Mouse (Mus musculus) cerebellum, adult 2 months (tissue): Measurements from ENCODE around the gene Wbp2nl. TPM values are rescaled to one million over a fixed set of nuclear protein-coding genes. Genes with fewer than 3 reads are reported as not detected.
A peak's percentile ranks its signal among the peaks of the same experiment; 100 is the strongest.

ENCODE experiments used
- DNase-seq, 2 experiments: peaks; one replicate each; pipeline ENCODE4 v3.0.0; 2021
- H3K27ac ChIP-seq: fragments of 200-500 bp; 2 replicates; pipeline ENCODE4 v1.5.1; 2012; ENCODE audit warnings: low read length, control low read depth, inconsistent platforms; ENCODE audit not compliant: insufficient read depth
- H3K27me3 ChIP-seq: fragments of 200-500 bp; 2 replicates; pipeline ENCODE4 v1.6.1; 2012; ENCODE audit warnings: inconsistent platforms, mild to moderate bottlenecking, low read length, moderate library complexity; ENCODE audit not compliant: control insufficient read depth, insufficient read depth
- H3K4me1 ChIP-seq: fragments of 200-500 bp; 2 replicates; pipeline ENCODE4 v1.6.1; 2011; ENCODE audit warnings: low read length; ENCODE audit not compliant: control insufficient read depth, insufficient read depth
- H3K4me3 ChIP-seq: fragments of 200-500 bp; replicated peaks from 2 replicates; pipeline ENCODE3; 2011; ENCODE audit warnings: mild to moderate bottlenecking, low read depth, low read length, control low read depth; ENCODE audit not compliant: insufficient read depth
- CTCF ChIP-seq: fragments of 200-500 bp; IDR thresholded peaks from 2 replicates; pipeline ENCODE4 v1.5.1; 2011; ENCODE audit warnings: low read depth, mild to moderate bottlenecking, control low read depth, low read length, moderate library complexity, borderline replicate concordance; ENCODE audit not compliant: insufficient read depth
- POLR2A ChIP-seq: fragments of 200-500 bp; IDR thresholded peaks from 2 replicates; pipeline ENCODE4 v1.6.1; 2011; ENCODE audit warnings: low read length, control low read depth, borderline replicate concordance; ENCODE audit not compliant: insufficient read depth
- WGBS: fragments of 180-500 bp; shearing (Covaris S2); methylation state at CpG from one replicate; pipeline ENCODE4 v1.1.7; 2018; 5-methylcytosine and 5-hydroxymethylcytosine counted together
- polyA plus RNA-seq: library from polyadenylated mRNA; depleted of rRNA; stranded (reverse); fragments of >200 nt; gene quantifications from 2 replicates; pipeline ENCODE4 v1.2.3, GENCODE M21; 2012

Wbp2nl gene
- polyA plus RNA-seq, 1 experiment = not detected

DNA sequence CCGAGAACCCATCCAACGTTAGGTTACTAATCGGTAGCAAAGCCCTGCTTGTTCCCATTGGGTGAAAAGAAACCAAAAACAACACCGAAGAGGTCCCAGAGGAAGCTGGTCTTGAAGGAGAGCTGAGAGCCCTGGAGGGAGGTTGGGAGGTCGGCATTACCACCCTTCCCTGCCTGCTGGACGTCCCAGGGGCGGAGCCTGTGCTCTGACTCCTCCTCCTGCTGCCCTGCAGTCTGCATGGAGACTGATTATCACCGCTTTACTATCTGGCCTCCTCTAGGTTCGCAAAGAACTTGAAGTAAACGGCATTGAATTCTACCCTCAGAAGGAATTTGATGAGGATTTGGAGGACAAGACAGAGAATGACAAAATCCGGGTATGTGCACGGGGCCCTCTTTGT, 12.6 kb upstream of the Wbp2nl start:
- 73% methylated on average over 12 of the region's 12 CpGs for WGBS
- H3K4me1 ChIP-seq = peaks cover 15% of the 10 kb centered on the region
- no peak for TF ChIP-seq POLR2A
- no peak for TF ChIP-seq CTCF
- no peak overlapping the region for H3K27ac ChIP-seq
- no peaks in the 10 kb centered on the region for H3K27me3 ChIP-seq
- DNase-seq = no peak
- no peak overlapping the region for H3K4me3 ChIP-seq

DNA sequence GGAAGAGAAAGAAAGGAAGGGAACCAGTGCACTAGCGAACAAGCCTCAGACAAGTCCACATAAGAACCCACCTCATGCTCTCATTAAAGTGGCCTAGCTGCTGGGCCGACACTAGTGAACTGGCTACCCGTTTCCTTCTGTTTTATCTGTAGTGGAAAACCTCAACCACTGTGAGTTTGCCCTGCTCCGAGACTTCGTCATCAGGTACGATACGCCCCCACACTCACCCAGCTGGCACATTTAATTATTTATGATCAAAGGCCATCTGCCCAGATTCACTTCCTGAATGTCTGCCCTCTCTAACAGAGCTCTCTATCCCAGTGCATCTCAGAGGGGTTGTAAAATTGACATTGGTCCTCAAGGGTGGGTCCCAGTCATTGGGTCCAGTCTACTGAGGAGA, 8.5 kb upstream of the Wbp2nl start:
- 44% methylated on average over 7 of the region's 7 CpGs for WGBS
- no peak overlapping the region for H3K27ac ChIP-seq
- DNase-seq = no peak
- H3K4me1 ChIP-seq = peaks cover 14% of the 10 kb centered on the region
- TF ChIP-seq CTCF = no peak
- no peak for TF ChIP-seq POLR2A
- no peak overlapping the region for H3K4me3 ChIP-seq
- H3K27me3 ChIP-seq = no peaks in the 10 kb centered on the region

DNA sequence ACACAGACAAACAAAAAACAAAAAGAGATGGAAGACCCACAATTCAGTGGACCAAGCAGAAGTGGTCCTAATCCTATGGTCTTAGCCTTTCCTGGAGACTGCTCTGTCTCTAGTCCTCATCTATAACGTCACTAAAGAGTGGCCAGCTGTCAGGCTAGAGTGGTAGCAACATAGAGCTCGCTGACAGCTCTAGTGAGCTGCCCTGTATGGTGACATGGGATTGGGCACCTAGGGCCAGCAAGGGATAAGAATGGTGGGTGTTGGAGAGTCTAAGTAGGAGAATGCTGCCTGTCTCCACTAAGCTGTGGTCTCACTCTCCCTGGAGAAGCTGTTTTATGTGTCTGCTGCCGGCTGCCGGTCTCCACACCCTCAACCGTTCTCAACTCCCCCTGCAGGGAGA, 5.9 kb upstream of the Wbp2nl start:
- Histone ChIP-seq H3K27ac (no peak overlapping the region), H3K27me3 (no peaks in the 10 kb centered on the region), H3K4me3 (no peak overlapping the region), H3K4me1 (peaks cover 10% of the 10 kb centered on the region)
- TF ChIP-seq CTCF (no peak), POLR2A (no peak)
- 15% methylated on average over 5 of the region's 5 CpGs for WGBS
- DNase-seq = no peak

DNA sequence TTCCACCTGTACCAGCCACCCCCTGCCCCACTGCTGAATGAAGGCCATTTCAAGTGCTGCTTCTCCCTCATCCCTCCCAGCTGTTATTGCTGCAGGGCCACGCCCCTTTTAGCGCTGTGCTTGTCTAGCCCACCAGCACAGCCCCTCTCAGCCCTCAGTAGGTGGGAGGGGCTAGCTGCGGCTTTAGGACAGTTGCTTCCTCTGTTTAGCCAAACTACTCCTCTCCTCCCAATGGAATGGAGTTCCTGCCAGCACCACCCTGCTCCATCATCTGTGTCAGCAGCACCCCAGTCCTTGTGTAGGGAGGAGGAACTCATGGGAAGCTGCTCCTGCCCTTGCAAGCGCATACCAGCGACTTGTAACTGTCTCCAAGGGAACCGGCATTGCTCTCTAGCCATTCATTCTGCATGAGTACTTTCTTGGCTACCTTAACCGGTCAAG, 5.5 kb upstream of the Wbp2nl start:
- DNase-seq = peak in 1 of 2 experiments; percentile 32
- H3K27me3 ChIP-seq = no peaks in the 10 kb centered on the region
- TF ChIP-seq CTCF = no peak
- no peak for TF ChIP-seq POLR2A
- 12% methylated on average over 7 of the region's 7 CpGs for WGBS
- H3K27ac ChIP-seq = no peak overlapping the region
- H3K4me3 ChIP-seq = no peak overlapping the region
- H3K4me1 ChIP-seq = peaks cover 10% of the 10 kb centered on the region

DNA sequence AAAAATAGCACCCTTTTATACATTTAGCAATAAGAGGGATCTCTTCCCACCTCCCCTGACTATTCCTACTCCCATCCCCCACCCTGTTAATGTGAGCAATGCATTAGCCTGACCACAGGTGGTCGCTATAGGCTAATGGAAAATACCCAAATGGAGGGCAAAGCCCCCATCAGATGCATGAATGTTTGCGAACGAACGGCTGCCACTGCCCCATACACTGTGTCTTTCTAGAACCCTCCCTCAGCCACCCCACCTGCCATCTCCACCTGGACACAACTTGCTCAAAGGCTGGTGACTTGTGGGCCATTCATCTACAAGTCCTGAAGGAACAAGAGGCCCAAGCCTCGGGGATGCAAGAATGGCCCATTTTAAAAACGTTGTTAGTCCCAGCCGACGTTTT, 4.7 kb upstream of the Wbp2nl start:
- 7% methylated on average over 8 of the region's 8 CpGs for WGBS
- DNase-seq = peak; percentile 27 to 34
- TF ChIP-seq CTCF (peak; percentile 43; the same call in 1 of the 2 replicates), POLR2A (0 out of 2 replicates have a peak, but pooled peaks have one; percentile 14)

DNA sequence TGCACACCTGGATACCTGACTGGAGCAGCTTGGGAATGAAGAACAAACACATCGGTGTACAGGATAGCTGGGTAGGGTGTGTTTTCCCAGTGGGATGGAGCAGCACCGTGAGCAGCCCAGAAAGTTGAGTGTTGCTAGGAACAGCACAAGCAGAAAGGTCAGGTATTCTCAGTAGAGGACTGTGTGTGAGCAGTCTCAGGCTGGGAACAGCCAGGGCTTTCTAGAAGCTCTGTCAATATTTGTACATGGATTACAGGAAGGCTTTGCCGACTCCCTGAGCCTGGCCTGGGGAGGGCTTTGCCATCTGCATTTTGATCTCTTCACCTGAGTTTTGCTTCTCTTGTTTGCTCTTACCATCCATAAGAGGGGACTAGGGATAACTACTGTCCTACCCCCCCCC, 8.4 kb downstream of the Wbp2nl start:
- Histone ChIP-seq H3K4me1 (no peaks in the 10 kb centered on the region), H3K27ac (no peak overlapping the region), H3K27me3 (no peaks in the 10 kb centered on the region; the same call in 1 of the 2 replicates), H3K4me3 (no peak overlapping the region)
- DNase-seq = no peak
- 86% methylated on average over 3 of the region's 3 CpGs for WGBS
- no peak for TF ChIP-seq POLR2A
- TF ChIP-seq CTCF = no peak

More for the DNA sequence above, 4.7 kb upstream of the Wbp2nl start:
- Histone ChIP-seq H3K4me1 (peaks cover 10% of the 10 kb centered on the region), H3K27ac (no peak overlapping the region), H3K4me3 (no peak overlapping the region), H3K27me3 (no peaks in the 10 kb centered on the region)

DNA sequence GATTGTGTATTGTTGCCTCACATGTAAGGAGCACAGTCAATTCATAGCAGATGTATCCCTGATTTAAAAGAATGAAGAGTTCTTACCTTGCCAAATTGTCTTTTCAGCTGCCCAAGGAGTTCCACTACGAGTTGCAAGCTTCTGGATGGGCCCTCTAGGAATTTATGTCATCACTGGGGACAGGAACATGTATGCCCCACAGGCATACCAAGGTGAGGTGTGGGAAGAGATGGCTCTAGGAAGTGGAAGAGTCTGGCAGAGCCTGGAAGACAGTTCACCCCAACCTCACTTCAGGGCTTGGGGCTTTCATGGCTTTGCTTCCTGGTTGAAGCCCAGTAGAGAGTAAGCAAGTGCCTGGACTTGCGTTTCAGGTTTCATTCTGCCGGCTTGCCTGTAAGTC, 9.7 kb downstream of the Wbp2nl start:
- H3K4me3 ChIP-seq = no peak overlapping the region
- TF ChIP-seq POLR2A (no peak), CTCF (no peak)
- no peak overlapping the region for H3K27ac ChIP-seq
- H3K27me3 ChIP-seq = no peaks in the 10 kb centered on the region; the same call in 1 of the 2 replicates
- no peaks in the 10 kb centered on the region for H3K4me1 ChIP-seq
- 79% methylated on average over 3 of the region's 3 CpGs for WGBS
- no peak for DNase-seq

DNA sequence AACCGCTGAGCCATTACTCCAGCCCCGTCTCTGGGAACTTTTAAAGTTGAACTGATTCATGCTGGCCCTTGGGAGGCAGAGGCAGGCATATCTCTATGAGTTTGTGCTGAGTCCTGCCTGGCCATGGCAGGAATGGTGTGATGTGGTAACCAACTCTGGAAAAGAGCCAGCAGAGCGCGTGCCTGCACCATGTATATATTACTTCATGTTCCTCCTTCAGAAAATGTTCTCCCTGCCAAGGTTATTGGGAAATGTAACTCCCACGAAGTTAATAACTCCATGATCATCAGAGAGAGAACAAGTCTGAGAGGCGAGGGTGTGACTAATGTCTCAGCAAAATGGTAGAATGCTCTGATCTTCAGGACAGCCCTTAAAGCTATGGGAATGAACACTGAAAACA, 19.1 kb downstream of the Wbp2nl start:
- Histone ChIP-seq H3K27me3 (no peaks in the 10 kb centered on the region; the same call in 1 of the 2 replicates), H3K4me1 (peaks cover 5% of the 10 kb centered on the region), H3K27ac (no peak overlapping the region), H3K4me3 (no peak overlapping the region)
- TF ChIP-seq POLR2A = no peak
- no peak for TF ChIP-seq CTCF
- 86% methylated on average over 6 of the region's 6 CpGs for WGBS
- DNase-seq = no peak

DNA sequence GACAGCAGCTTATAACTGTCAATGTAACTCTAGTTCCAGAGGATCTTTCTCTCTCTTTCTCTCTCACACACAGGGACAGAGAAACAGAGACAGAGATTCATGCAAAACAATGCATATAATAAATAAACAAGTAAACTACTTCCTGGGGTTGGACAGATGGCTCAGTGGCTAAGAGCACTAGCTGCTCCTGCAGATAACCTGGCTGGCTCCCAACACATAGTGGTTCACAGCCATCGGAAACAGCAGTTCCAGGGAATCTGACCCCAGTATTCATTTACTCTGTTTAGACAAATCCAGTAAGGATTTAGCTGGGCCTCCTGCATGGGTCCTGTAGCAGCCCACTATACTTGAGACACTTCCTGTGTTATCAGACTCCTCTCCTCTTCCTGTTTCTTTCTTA, 20.9 kb downstream of the Wbp2nl start:
- H3K4me1 ChIP-seq = peaks cover 5% of the 10 kb centered on the region
- no peak overlapping the region for H3K4me3 ChIP-seq
- no peaks in the 10 kb centered on the region; the same call in 1 of the 2 replicates for H3K27me3 ChIP-seq
- no peak for DNase-seq
- no peak for TF ChIP-seq CTCF
- TF ChIP-seq POLR2A = no peak
- no peak overlapping the region for H3K27ac ChIP-seq
- 0% methylated on average over 1 of the region's 1 CpGs for WGBS
